Mouse (Mus musculus): Measurements from ENCODE around the gene Wnk2. TPM values are rescaled to one million over a fixed set of nuclear protein-coding genes. Genes with fewer than 3 reads are reported as not detected.
A peak's percentile ranks its signal among the peaks of the same experiment; 100 is the strongest.
"Not testable (repeated sequence)": the region's sequence is repeated elsewhere in the genome, so short reads cannot be mapped to it uniquely, and the experiment has no call there.

Wnk2 gene
- polyA plus RNA-seq, 1 experiment from 2014 or later = 1.4 TPM

DNA sequence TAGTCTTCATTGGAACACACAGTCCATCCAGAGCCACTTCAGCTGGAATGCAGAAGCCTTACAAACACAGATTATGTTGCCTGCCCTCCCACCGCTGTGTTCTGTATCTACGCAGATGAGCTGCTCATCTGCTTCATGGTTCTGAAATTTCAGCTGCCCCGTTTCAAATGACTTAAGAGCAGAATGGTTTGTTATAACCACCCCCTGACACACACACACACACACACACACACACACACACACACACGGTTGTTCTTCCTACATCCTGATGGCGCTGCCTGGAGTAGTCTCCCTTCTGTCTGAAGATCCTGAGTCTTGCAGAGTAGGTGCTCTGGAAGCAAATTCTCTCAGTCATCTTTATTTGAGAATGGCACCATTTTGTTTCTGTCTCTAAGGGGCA, 83.6 kb downstream of the Wnk2 start:
- H3K4me1 ChIP-seq (replicated peaks) = no peaks in the 10 kb centered on the region
- H3K27ac ChIP-seq = no peak overlapping the region
- no peak for ATAC-seq (replicated peaks; ENCODE audit: insufficient number of reproducible peaks, insufficient read depth, low FRiP score, low read depth)
- 67% methylated on average over 5 of the region's 5 CpGs for WGBS
- H3K4me3 ChIP-seq = no peak overlapping the region
- H3K4me2 ChIP-seq = no peak overlapping the region
- H3K36me3 ChIP-seq = no peaks in the 10 kb centered on the region
- no peak overlapping the region for H3K9ac ChIP-seq
- no peaks in the 10 kb centered on the region for H3K27me3 ChIP-seq
- H3K9me3 ChIP-seq (replicated peaks) = no peaks in the 10 kb centered on the region

DNA sequence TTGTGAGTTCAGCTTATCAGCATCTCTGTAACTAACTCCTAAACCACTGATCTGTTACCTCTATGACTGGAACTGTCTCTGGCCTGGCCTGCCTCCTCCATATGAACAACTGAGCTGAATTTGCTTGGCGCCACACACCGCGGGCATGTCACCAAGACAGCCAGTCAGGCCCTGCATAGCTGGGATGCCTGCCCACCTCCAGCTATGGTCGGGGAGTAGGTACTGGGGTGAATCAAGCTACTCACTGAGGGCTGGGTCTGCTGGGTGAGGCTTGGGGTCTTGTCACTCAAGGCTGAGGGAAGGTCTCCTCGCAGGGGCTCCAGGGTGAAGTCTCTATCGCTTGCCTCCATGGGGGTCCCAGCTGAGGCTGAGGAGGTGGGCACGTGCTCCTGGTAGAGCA, 87.4 kb downstream of the Wnk2 start:
- H3K36me3 ChIP-seq = no peaks in the 10 kb centered on the region

GRCm38 (mm10) chr13:49058528-49058927, 89.3 kb downstream of the Wnk2 start:
- Histone ChIP-seq H3K27ac (no peak overlapping the region), H3K27me3 (0 out of 2 replicates have a peak, but pooled peaks cover 5% of the 10 kb centered on the region), H3K4me1 (replicated peaks) (no peaks in the 10 kb centered on the region), H3K36me3 (no peaks in the 10 kb centered on the region), H3K9ac (no peak overlapping the region), H3K4me2 (no peak overlapping the region), H3K4me3 (no peak overlapping the region), H3K9me3 (replicated peaks) (no peaks in the 10 kb centered on the region)
- ATAC-seq (replicated peaks; ENCODE audit: insufficient number of reproducible peaks, insufficient read depth, low FRiP score, low read depth) = no peak
- WGBS = 91% methylated on average over 4 of the region's 4 CpGs

More for the DNA sequence above, 87.4 kb downstream of the Wnk2 start:
- Histone ChIP-seq H3K27me3 (0 out of 2 replicates have a peak, but pooled peaks cover 5% of the 10 kb centered on the region), H3K9me3 (replicated peaks) (no peaks in the 10 kb centered on the region), H3K4me3 (no peak overlapping the region), H3K27ac (no peak overlapping the region), H3K4me2 (no peak overlapping the region), H3K4me1 (replicated peaks) (no peaks in the 10 kb centered on the region), H3K9ac (no peak overlapping the region)
- WGBS = 71% methylated on average over 7 of the region's 7 CpGs
- ATAC-seq (replicated peaks; ENCODE audit: insufficient number of reproducible peaks, insufficient read depth, low FRiP score, low read depth) = no peak

- Histone ChIP-seq H3K4me3 (no peak overlapping the region), H3K4me2 (no peak overlapping the region), H3K36me3 (no peaks in the 10 kb centered on the region), H3K4me1 (replicated peaks) (no peaks in the 10 kb centered on the region), H3K27ac (no peak overlapping the region), H3K9me3 (replicated peaks) (no peaks in the 10 kb centered on the region), H3K9ac (no peak overlapping the region), H3K27me3 (0 out of 2 replicates have a peak, but pooled peaks cover 5% of the 10 kb centered on the region)
- ATAC-seq (replicated peaks; ENCODE audit: insufficient number of reproducible peaks, insufficient read depth, low FRiP score, low read depth) = no peak
- WGBS = 94% methylated on average over 4 of the region's 4 CpGs
Measured at GRCm38 (mm10) chr13:49056304-49056703, 91.5 kb downstream of the Wnk2 start.

GRCm38 (mm10) chr13:49054753-49055152, 93.1 kb downstream of the Wnk2 start:
- H3K4me3 ChIP-seq; H3K9me3 ChIP-seq (replicated peaks); ATAC-seq (replicated peaks; ENCODE audit: insufficient number of reproducible peaks, insufficient read depth, low FRiP score, low read depth): not testable (repeated sequence)

GRCm38 (mm10) chr13:49053333-49053732, 94.5 kb downstream of the Wnk2 start:
- H3K36me3 ChIP-seq = no peaks in the 10 kb centered on the region
- H3K9me3 ChIP-seq (replicated peaks) = no peaks in the 10 kb centered on the region
- 74% methylated on average over 2 of the region's 2 CpGs for WGBS
- H3K27me3 ChIP-seq = 0 out of 2 replicates have a peak, but pooled peaks cover 5% of the 10 kb centered on the region
- no peak overlapping the region for H3K4me2 ChIP-seq
- no peaks in the 10 kb centered on the region for H3K4me1 ChIP-seq (replicated peaks)
- no peak overlapping the region for H3K9ac ChIP-seq
- no peak overlapping the region for H3K4me3 ChIP-seq
- no peak overlapping the region for H3K27ac ChIP-seq
- ATAC-seq (replicated peaks; ENCODE audit: insufficient number of reproducible peaks, insufficient read depth, low FRiP score, low read depth) = no peak

More at GRCm38 (mm10) chr13:49054753-49055152, 93.1 kb downstream of the Wnk2 start:
- H3K4me2 ChIP-seq; H3K27ac ChIP-seq; H3K27me3 ChIP-seq; H3K4me1 ChIP-seq (replicated peaks); H3K9ac ChIP-seq; H3K36me3 ChIP-seq: not testable (repeated sequence)

GRCm38 (mm10) chr13:49052512-49052911, 95.3 kb downstream of the Wnk2 start:
- no peak overlapping the region for H3K9ac ChIP-seq
- 29% methylated on average over 9 of the region's 9 CpGs for WGBS
- H3K4me1 ChIP-seq (replicated peaks) = no peaks in the 10 kb centered on the region
- H3K9me3 ChIP-seq (replicated peaks) = no peaks in the 10 kb centered on the region
- ATAC-seq (replicated peaks; ENCODE audit: insufficient number of reproducible peaks, insufficient read depth, low FRiP score, low read depth) = no peak
- no peaks in the 10 kb centered on the region for H3K36me3 ChIP-seq
- H3K27me3 ChIP-seq = 0 out of 2 replicates have a peak, but pooled peaks cover 4% of the 10 kb centered on the region
- H3K4me3 ChIP-seq = no peak overlapping the region
- H3K4me2 ChIP-seq = no peak overlapping the region
- H3K27ac ChIP-seq = no peak overlapping the region

GRCm38 (mm10) chr13:49047393-49047792, 100.4 kb downstream of the Wnk2 start:
- Histone ChIP-seq H3K4me2 (no peak overlapping the region), H3K27me3 (no peaks in the 10 kb centered on the region), H3K36me3 (no peaks in the 10 kb centered on the region), H3K27ac (no peak overlapping the region), H3K9ac (no peak overlapping the region), H3K9me3 (replicated peaks) (no peaks in the 10 kb centered on the region), H3K4me1 (replicated peaks) (no peaks in the 10 kb centered on the region), H3K4me3 (no peak overlapping the region)
- 86% methylated on average over 1 of the region's 1 CpGs for WGBS
- no peak for ATAC-seq (replicated peaks; ENCODE audit: insufficient number of reproducible peaks, insufficient read depth, low FRiP score, low read depth)

DNA sequence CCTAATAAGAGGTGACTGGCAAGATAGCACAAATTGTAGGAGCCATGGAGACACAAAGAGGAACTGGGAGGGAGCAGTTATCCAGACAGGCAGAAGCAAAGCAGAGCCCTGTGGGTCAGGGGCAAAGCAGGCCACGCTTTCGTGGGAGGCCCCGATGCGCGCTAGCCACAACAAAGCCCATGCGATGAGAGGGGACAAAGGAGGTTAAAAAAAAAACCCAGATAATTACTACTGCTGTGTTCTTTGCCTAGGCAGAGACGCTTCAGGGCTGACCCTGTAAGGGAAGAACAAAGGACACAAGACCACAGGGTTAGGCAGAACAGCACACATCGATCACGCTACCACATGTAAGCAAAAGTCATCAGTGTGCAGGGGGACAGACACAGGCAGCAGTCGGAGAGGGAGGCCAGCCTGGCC, 103.7 kb downstream of the Wnk2 start:
- Histone ChIP-seq H3K4me3 (no peak overlapping the region), H3K4me2 (no peak overlapping the region), H3K4me1 (replicated peaks) (no peaks in the 10 kb centered on the region), H3K9ac (no peak overlapping the region), H3K9me3 (replicated peaks) (no peaks in the 10 kb centered on the region), H3K36me3 (no peaks in the 10 kb centered on the region), H3K27ac (no peak overlapping the region), H3K27me3 (no peaks in the 10 kb centered on the region)
- 63% methylated on average over 10 of the region's 10 CpGs for WGBS
- no peak for ATAC-seq (replicated peaks; ENCODE audit: insufficient number of reproducible peaks, insufficient read depth, low FRiP score, low read depth)

- Histone ChIP-seq H3K4me1 (replicated peaks) (peaks cover 7% of the 10 kb centered on the region), H3K27ac (no peak overlapping the region), H3K4me2 (no peak overlapping the region), H3K9me3 (replicated peaks) (no peaks in the 10 kb centered on the region), H3K36me3 (no peaks in the 10 kb centered on the region), H3K9ac (no peak overlapping the region), H3K27me3 (no peaks in the 10 kb centered on the region), H3K4me3 (no peak overlapping the region)
- ATAC-seq (replicated peaks; ENCODE audit: insufficient number of reproducible peaks, insufficient read depth, low FRiP score, low read depth) = no peak
- 89% methylated on average over 15 of the region's 15 CpGs for WGBS
Measured at GRCm38 (mm10) chr13:49042371-49042770, 105.4 kb downstream of the Wnk2 start.

- Histone ChIP-seq H3K9me3 (replicated peaks) (no peaks in the 10 kb centered on the region), H3K9ac (no peak overlapping the region), H3K27me3 (no peaks in the 10 kb centered on the region), H3K4me1 (replicated peaks) (peaks cover 19% of the 10 kb centered on the region), H3K36me3 (no peaks in the 10 kb centered on the region), H3K4me3 (no peak overlapping the region), H3K27ac (peak overlapping the region; percentile 53), H3K4me2 (no peak overlapping the region)
- no peak for ATAC-seq (replicated peaks; ENCODE audit: insufficient number of reproducible peaks, insufficient read depth, low FRiP score, low read depth)
- 48% methylated on average over 7 of the region's 7 CpGs for WGBS
Measured at GRCm38 (mm10) chr13:49036928-49037574, 110.8 kb downstream of the Wnk2 start.

DNA sequence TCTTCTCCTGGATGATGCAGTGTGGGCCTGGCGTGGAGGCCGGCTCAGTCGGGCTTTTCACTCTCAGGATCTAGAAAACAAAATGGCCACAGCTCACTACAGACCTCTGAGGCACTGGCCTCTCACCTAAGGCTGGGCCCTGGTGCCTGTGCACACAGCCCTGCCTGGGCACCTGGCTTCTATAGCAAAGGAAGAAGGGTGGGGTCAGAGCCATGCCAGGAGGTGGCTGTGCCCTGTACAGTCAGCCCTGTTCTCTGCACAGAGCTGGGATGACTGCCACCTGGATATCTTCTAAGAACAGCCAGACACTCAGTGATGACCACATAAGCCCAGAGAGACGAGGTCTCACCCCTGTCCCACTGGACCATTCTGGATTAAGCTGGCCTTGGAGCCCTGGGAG, 111.4 kb downstream of the Wnk2 start:
- Histone ChIP-seq H3K4me3 (no peak overlapping the region), H3K4me1 (replicated peaks) (peaks cover 19% of the 10 kb centered on the region), H3K36me3 (no peaks in the 10 kb centered on the region), H3K9me3 (replicated peaks) (no peaks in the 10 kb centered on the region), H3K27me3 (no peaks in the 10 kb centered on the region), H3K9ac (no peak overlapping the region), H3K4me2 (no peak overlapping the region), H3K27ac (0 out of 2 replicates have a peak overlapping the region, but pooled peaks have one; percentile 53)
- 84% methylated on average over 4 of the region's 4 CpGs for WGBS
- no peak for ATAC-seq (replicated peaks; ENCODE audit: insufficient number of reproducible peaks, insufficient read depth, low FRiP score, low read depth)

Measured in heart, embryonic 15.5 days (tissue).